Mouse (Mus musculus): ENCODE data around the gene D17Wsu92e. TPM values are rescaled to one million over a fixed set of nuclear protein-coding genes. Genes with fewer than 3 reads are reported as not detected.
A peak's percentile ranks its signal among the peaks of the same experiment; 100 is the strongest.

The D17Wsu92e gene
- polyA plus RNA-seq, 1 experiment from 2014 or later: 23.8 TPM

- peak; percentile 50 for DNase-seq
Measured at GRCm38 (mm10) chr17:27830411-27830810, 10.0 kb upstream of the D17Wsu92e start.

GRCm38 (mm10) chr17:27827511-27827910 lies 7.1 kb upstream of the D17Wsu92e start:
- ATAC-seq (no peak), DNase-seq (no peak)
- TF ChIP-seq EP300 (IDR thresholded peaks at IDR 0.05; ENCODE audit: low read depth) (no peak), CTCF (IDR thresholded peaks at IDR 0.05; ENCODE audit: low read depth) (no peak)
- Histone ChIP-seq H3K9ac (replicated peaks) (no peak overlapping the region), H3K4me1 (ENCODE audit: insufficient read depth) (peaks cover 20% of the 10 kb centered on the region), H3K27me3 (ENCODE audit: insufficient read depth, low read length) (no peaks in the 10 kb centered on the region), H3K27ac (ENCODE audit: low read depth) (no peak overlapping the region), H3K36me3 (replicated peaks; ENCODE audit: insufficient read depth, low read length) (no peaks in the 10 kb centered on the region), H3K4me3 (ENCODE audit: low read depth, low read length) (no peak overlapping the region), H3K9me3 (ENCODE audit: low read length) (no peaks in the 10 kb centered on the region), H3K4me2 (ENCODE audit: low read depth, low read length) (no peak overlapping the region)
- WGBS (ENCODE audit: insufficient replicate concordance): 59% methylated on average over 6 of the region's 6 CpGs

More at GRCm38 (mm10) chr17:27830411-27830810, 10.0 kb upstream of the D17Wsu92e start:
- Histone ChIP-seq H3K4me1 (ENCODE audit: insufficient read depth) (peaks cover 11% of the 10 kb centered on the region), H3K27me3 (ENCODE audit: insufficient read depth, low read length) (no peaks in the 10 kb centered on the region), H3K4me2 (ENCODE audit: low read depth, low read length) (no peak overlapping the region), H3K9me3 (ENCODE audit: low read length) (no peaks in the 10 kb centered on the region), H3K27ac (ENCODE audit: low read depth) (no peak overlapping the region), H3K4me3 (ENCODE audit: low read depth, low read length) (no peak overlapping the region), H3K36me3 (replicated peaks; ENCODE audit: insufficient read depth, low read length) (no peaks in the 10 kb centered on the region), H3K9ac (replicated peaks) (no peak overlapping the region)
- ATAC-seq: no peak
- TF ChIP-seq CTCF (IDR thresholded peaks at IDR 0.05; ENCODE audit: low read depth) (peak; percentile 62), EP300 (IDR thresholded peaks at IDR 0.05; ENCODE audit: low read depth) (no peak)
- WGBS (ENCODE audit: insufficient replicate concordance): 60% methylated on average over 7 of the region's 7 CpGs

GRCm38 (mm10) chr17:27826908-27827383 lies 6.5 kb upstream of the D17Wsu92e start:
- peak overlapping the region; percentile 63 for H3K4me2 ChIP-seq (ENCODE audit: low read depth, low read length)
- peaks cover 25% of the 10 kb centered on the region for H3K4me1 ChIP-seq (ENCODE audit: insufficient read depth)
- peak; percentile 33 for DNase-seq
- TF ChIP-seq EP300 (IDR thresholded peaks at IDR 0.05; ENCODE audit: low read depth) (no peak), CTCF (IDR thresholded peaks at IDR 0.05; ENCODE audit: low read depth) (no peak)
- H3K9me3 ChIP-seq (ENCODE audit: low read length): no peaks in the 10 kb centered on the region
- H3K27me3 ChIP-seq (ENCODE audit: insufficient read depth, low read length): no peaks in the 10 kb centered on the region
- peak overlapping the region; percentile 84 for H3K27ac ChIP-seq (ENCODE audit: low read depth)
- ATAC-seq: no peak
- H3K4me3 ChIP-seq (ENCODE audit: low read depth, low read length): peak overlapping the region; percentile 40
- no peaks in the 10 kb centered on the region for H3K36me3 ChIP-seq (replicated peaks; ENCODE audit: insufficient read depth, low read length)
- H3K9ac ChIP-seq (replicated peaks): 0 out of 2 replicates have a peak overlapping the region, but pooled peaks have one; percentile 18
- 7% methylated on average over 9 of the region's 9 CpGs for WGBS (ENCODE audit: insufficient replicate concordance)

- DNase-seq: peak; percentile 92
- Histone ChIP-seq H3K9me3 (ENCODE audit: low read length) (no peaks in the 10 kb centered on the region), H3K4me2 (ENCODE audit: low read depth, low read length) (peak overlapping the region; percentile 63), H3K27me3 (ENCODE audit: insufficient read depth, low read length) (no peaks in the 10 kb centered on the region), H3K4me3 (ENCODE audit: low read depth, low read length) (peak overlapping the region; percentile 40), H3K4me1 (ENCODE audit: insufficient read depth) (peaks cover 32% of the 10 kb centered on the region), H3K36me3 (replicated peaks; ENCODE audit: insufficient read depth, low read length) (no peaks in the 10 kb centered on the region), H3K9ac (replicated peaks) (peak overlapping the region; percentile 5), H3K27ac (ENCODE audit: low read depth) (peak overlapping the region; percentile 84)
- ATAC-seq: peak; percentile 78
- 3% methylated on average over 22 of the region's 22 CpGs for WGBS (ENCODE audit: insufficient replicate concordance)
- TF ChIP-seq CTCF (IDR thresholded peaks at IDR 0.05; ENCODE audit: low read depth): peak; percentile 38; the same call in 1 of the 2 replicates
- no peak; the same call in 1 of the 2 replicates for TF ChIP-seq EP300 (IDR thresholded peaks at IDR 0.05; ENCODE audit: low read depth)
Measured at GRCm38 (mm10) chr17:27825984-27826905, 5.8 kb upstream of the D17Wsu92e start.

- H3K4me1 ChIP-seq (ENCODE audit: insufficient read depth): peaks cover 37% of the 10 kb centered on the region
- H3K27ac ChIP-seq (ENCODE audit: low read depth): peak overlapping the region; percentile 84
- peak overlapping the region; percentile 63 for H3K4me2 ChIP-seq (ENCODE audit: low read depth, low read length)
- no peaks in the 10 kb centered on the region for H3K27me3 ChIP-seq (ENCODE audit: insufficient read depth, low read length)
- H3K4me3 ChIP-seq (ENCODE audit: low read depth, low read length): peak overlapping the region; percentile 40
- H3K9ac ChIP-seq (replicated peaks): 0 out of 2 replicates have a peak overlapping the region, but pooled peaks have one; percentile 28
- ATAC-seq: no peak
- no peak for TF ChIP-seq EP300 (IDR thresholded peaks at IDR 0.05; ENCODE audit: low read depth)
- no peak for TF ChIP-seq CTCF (IDR thresholded peaks at IDR 0.05; ENCODE audit: low read depth)
- no peaks in the 10 kb centered on the region for H3K36me3 ChIP-seq (replicated peaks; ENCODE audit: insufficient read depth, low read length)
- 8% methylated on average over 3 of the region's 3 CpGs for WGBS (ENCODE audit: insufficient replicate concordance)
- H3K9me3 ChIP-seq (ENCODE audit: low read length): no peaks in the 10 kb centered on the region
- no peak for DNase-seq
Measured at GRCm38 (mm10) chr17:27825539-27825938, 5.1 kb upstream of the D17Wsu92e start.

GRCm38 (mm10) chr17:27824941-27825340 lies 4.5 kb upstream of the D17Wsu92e start:
- TF ChIP-seq EP300 (IDR thresholded peaks at IDR 0.05; ENCODE audit: low read depth) (no peak), CTCF (IDR thresholded peaks at IDR 0.05; ENCODE audit: low read depth) (no peak)

More at GRCm38 (mm10) chr17:27824941-27825340, 4.5 kb upstream of the D17Wsu92e start:
- ATAC-seq (no peak), DNase-seq (peak; percentile 33)
- no peaks in the 10 kb centered on the region for H3K9me3 ChIP-seq (ENCODE audit: low read length)
- no peaks in the 10 kb centered on the region for H3K36me3 ChIP-seq (replicated peaks; ENCODE audit: insufficient read depth, low read length)
- H3K27ac ChIP-seq (ENCODE audit: low read depth): peak overlapping the region; percentile 84
- H3K27me3 ChIP-seq (ENCODE audit: insufficient read depth, low read length): no peaks in the 10 kb centered on the region
- H3K4me3 ChIP-seq (ENCODE audit: low read depth, low read length): peak overlapping the region; percentile 0; the same call in 1 of the 2 replicates
- peak overlapping the region; percentile 63 for H3K4me2 ChIP-seq (ENCODE audit: low read depth, low read length)
- WGBS (ENCODE audit: insufficient replicate concordance): 18% methylated on average over 1 of the region's 1 CpGs
- peaks cover 37% of the 10 kb centered on the region for H3K4me1 ChIP-seq (ENCODE audit: insufficient read depth)
- 0 out of 2 replicates have a peak overlapping the region, but pooled peaks have one; percentile 28 for H3K9ac ChIP-seq (replicated peaks)
